Mouse (Mus musculus) liver, embryonic 12.5 days (tissue): ENCODE data around the gene Kctd20. TPM values are rescaled to one million over a fixed set of nuclear protein-coding genes. Genes with fewer than 3 reads are reported as not detected.
A peak's percentile ranks its signal among the peaks of the same experiment; 100 is the strongest.

Experiments used
- ATAC-seq: fragments of 200-750 bp; cut with Nextera tagmentation; 2 replicates; pipeline ENCODE4 v1.8.0; 2017; ENCODE audit warnings: moderate number of reproducible peaks, mild to moderate bottlenecking, moderate library complexity
- H3K27ac ChIP-seq: fragments of 300-500 bp; sonication (generic); 2 replicates; pipeline ENCODE4 v1.5.1; 2016; ENCODE audit warnings: mild to moderate bottlenecking
- H3K27me3 ChIP-seq: fragments of 300-500 bp; sonication (generic); replicated peaks from 2 replicates; pipeline ENCODE4 v1.6.1; 2016; ENCODE audit warnings: mild to moderate bottlenecking, moderate library complexity
- H3K36me3 ChIP-seq: fragments of 300-500 bp; sonication (generic); 2 replicates; pipeline ENCODE4 v1.6.1; 2016; ENCODE audit warnings: mild to moderate bottlenecking, moderate library complexity
- H3K4me1 ChIP-seq: fragments of 300-500 bp; sonication (generic); 2 replicates; pipeline ENCODE4 v1.6.1; 2016
- H3K4me2 ChIP-seq: fragments of 300-500 bp; sonication (generic); 2 replicates; pipeline ENCODE4 v1.6.1; 2016; ENCODE audit warnings: mild to moderate bottlenecking, moderate library complexity
- H3K4me3 ChIP-seq: fragments of 300-500 bp; sonication (generic); 2 replicates; pipeline ENCODE4 v1.5.1; 2016; ENCODE audit warnings: mild to moderate bottlenecking, moderate library complexity
- H3K9ac ChIP-seq: fragments of 300-500 bp; sonication (generic); 2 replicates; pipeline ENCODE4 v1.6.1; 2016; ENCODE audit warnings: mild to moderate bottlenecking, moderate library complexity
- H3K9me3 ChIP-seq: fragments of 300-500 bp; sonication (generic); replicated peaks from 2 replicates; pipeline ENCODE4 v1.6.1; 2016; ENCODE audit warnings: mild to moderate bottlenecking, moderate library complexity
- WGBS: fragments of 180-500 bp; shearing (Covaris S2); methylation state at CpG from one replicate; pipeline ENCODE4 v1.1.7; 2016; ENCODE audit not compliant: insufficient replicate concordance; 5-methylcytosine and 5-hydroxymethylcytosine counted together
- polyA plus RNA-seq: library from polyadenylated mRNA; unstranded; fragments of >200 nt; fragmentation: Nextera tagmentation; extraction: Ambion mirVana; gene quantifications from 2 replicates; pipeline ENCODE4 v1.2.1, GENCODE M21; 2016

Kctd20 gene
- polyA plus RNA-seq, 1 experiment from 2014 or later: 87.0 TPM

DNA sequence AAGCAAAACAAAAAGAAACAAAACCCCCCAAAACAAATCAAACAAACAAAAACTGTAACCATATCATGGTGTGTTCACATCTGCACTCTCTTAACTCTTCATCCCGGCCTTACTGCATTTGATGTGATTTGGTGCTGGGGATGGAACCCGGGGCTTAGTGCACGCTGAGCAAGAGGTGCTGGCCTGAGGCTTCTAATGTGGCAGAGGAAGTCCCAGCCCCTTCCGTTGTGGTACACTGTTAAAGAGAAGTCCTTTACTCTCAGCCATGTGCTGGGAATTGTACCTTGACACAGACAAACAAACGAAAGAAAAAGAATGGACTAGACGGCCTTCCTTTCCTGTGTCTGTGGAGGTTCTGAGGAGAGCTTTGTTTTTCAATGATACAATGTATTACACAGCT is 29.7 kb upstream of the Kctd20 start:
- Histone ChIP-seq H3K36me3 (no peaks in the 10 kb centered on the region), H3K9ac (0 out of 2 replicates have a peak overlapping the region, but pooled peaks have one; percentile 17), H3K4me1 (peaks cover 23% of the 10 kb centered on the region), H3K9me3 (no peaks in the 10 kb centered on the region), H3K27me3 (0 out of 2 replicates have a peak, but pooled peaks cover 13% of the 10 kb centered on the region), H3K4me2 (no peak overlapping the region), H3K27ac (no peak overlapping the region), H3K4me3 (no peak overlapping the region)
- WGBS: 23% methylated on average over 6 of the region's 6 CpGs
- no peak for ATAC-seq

DNA sequence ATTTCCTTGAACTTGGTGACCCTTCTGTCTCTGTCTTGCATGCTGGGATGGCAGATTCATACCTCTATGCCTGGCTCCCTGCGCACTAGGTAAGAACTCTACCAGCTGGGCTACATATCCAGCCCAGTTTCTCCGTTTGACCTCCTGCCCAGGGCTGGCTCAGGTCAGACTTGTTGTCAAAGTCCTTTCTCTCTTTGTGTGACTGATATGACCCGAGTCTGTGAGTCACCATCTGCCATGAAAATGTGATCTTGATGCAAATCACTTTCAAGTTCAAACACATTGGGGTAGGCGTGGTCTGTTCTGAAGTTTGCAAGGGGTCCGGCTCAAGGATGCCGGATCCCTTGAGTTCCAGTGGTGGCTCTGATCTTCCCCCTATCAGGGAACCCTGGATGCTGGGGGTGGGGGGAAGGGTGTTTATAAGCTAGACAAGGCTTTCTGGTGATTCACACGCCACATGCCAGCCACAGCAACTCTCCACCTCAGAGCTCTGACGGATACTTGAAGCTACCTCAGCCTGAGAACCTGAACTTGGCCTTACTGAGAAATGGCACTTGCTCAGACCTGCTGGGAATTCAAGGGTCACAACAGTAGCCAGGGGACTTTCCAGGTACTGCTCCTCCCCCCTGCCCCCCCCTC is 26.7 kb upstream of the Kctd20 start:
- Histone ChIP-seq H3K36me3 (no peaks in the 10 kb centered on the region), H3K4me3 (no peak overlapping the region), H3K9ac (no peak overlapping the region), H3K4me2 (no peak overlapping the region), H3K27me3 (0 out of 2 replicates have a peak, but pooled peaks cover 13% of the 10 kb centered on the region), H3K27ac (no peak overlapping the region), H3K9me3 (no peaks in the 10 kb centered on the region), H3K4me1 (peaks cover 52% of the 10 kb centered on the region)
- 72% methylated on average over 8 of the region's 8 CpGs for WGBS
- no peak for ATAC-seq

DNA sequence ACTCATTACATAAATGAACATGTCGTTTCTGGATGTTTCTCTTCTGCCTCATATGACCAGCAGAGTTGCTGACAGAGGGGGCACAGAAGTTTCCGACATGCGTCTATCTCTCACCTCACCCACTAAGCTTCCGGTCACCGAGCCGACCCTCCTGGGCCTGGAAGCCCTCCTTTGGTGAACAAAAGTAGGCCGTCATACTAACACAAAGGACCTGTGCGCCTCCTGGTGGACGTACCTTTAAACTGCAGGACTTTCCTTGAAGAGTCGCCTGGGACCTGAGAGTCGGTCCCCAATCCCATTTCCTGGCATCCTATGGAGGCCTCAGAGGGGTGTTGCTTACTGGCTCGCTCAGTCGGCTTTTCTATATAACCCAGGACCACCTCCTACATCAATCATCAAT is 25.4 kb upstream of the Kctd20 start:
- Histone ChIP-seq H3K4me1 (peaks cover 57% of the 10 kb centered on the region), H3K9me3 (no peaks in the 10 kb centered on the region), H3K36me3 (no peaks in the 10 kb centered on the region), H3K27ac (no peak overlapping the region), H3K27me3 (0 out of 2 replicates have a peak, but pooled peaks cover 6% of the 10 kb centered on the region), H3K4me2 (0 out of 2 replicates have a peak overlapping the region, but pooled peaks have one; percentile 2), H3K9ac (no peak overlapping the region), H3K4me3 (no peak overlapping the region)
- 12% methylated on average over 13 of the region's 13 CpGs for WGBS
- no peak for ATAC-seq

DNA sequence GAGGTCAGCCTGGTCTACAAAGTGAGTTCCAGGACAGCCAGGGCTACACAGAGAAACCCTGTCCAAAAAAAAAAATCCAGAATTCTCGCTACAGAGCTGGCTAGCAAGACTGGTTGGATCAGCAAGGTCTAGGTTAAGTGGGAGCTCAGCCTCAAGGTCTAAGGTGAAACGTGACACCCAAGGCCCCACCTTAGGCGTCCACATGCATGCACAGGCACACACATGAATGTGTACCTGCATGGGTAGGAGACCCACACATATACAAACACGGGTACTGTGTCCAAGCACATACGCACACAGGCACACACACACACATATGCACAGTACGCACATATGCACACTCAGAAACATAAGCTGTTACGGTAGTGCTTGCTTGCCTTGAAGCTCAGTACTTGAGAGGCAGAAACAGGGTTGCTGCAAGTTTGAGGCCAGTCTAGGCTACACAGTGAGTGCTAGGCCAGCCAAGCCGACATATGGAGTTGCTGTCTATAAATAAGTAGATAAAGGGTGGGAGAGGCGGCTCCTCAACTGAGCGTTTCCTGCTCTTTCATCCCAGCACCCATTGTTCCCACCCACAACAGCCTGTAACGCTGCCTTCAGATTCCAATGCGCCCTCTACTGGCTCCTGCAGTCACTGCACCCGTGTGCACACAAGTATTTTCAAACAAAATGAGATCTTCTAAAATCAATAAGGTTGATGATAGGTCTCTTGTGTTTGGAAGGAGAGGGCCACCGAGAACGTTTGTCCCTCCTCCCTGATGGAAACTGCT is 24.7 kb upstream of the Kctd20 start:
- H3K4me2 ChIP-seq: no peak overlapping the region

DNA sequence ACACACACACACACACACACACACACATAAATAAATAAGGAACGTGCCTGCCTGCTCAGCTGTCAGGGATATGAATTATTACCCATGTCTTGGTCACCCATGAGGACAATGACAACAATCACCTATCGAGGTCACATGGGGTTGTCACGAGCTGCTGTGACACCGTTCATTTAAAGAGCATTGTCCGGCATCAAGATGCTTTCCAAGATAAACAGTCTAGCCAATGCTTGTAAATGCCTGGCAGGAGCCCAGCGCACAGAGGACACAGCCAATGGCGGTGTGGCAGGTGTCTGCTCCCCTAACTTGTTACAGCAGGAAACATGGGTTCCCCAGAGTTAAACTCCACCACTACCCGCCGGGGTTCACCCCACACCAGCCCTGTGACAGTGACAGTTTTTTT is 23.7 kb upstream of the Kctd20 start:
- Histone ChIP-seq H3K4me3 (no peak overlapping the region), H3K9me3 (no peaks in the 10 kb centered on the region), H3K4me1 (peaks cover 63% of the 10 kb centered on the region), H3K4me2 (no peak overlapping the region), H3K27ac (peak overlapping the region; percentile 98), H3K27me3 (0 out of 2 replicates have a peak, but pooled peaks cover under 1% of the 10 kb centered on the region), H3K9ac (no peak overlapping the region), H3K36me3 (no peaks in the 10 kb centered on the region)
- no peak for ATAC-seq
- WGBS: 74% methylated on average over 9 of the region's 9 CpGs

More for the DNA sequence above, 24.7 kb upstream of the Kctd20 start:
- peaks cover 60% of the 10 kb centered on the region for H3K4me1 ChIP-seq
- H3K4me3 ChIP-seq: no peak overlapping the region
- WGBS: 34% methylated on average over 15 of the region's 15 CpGs
- peak overlapping the region; percentile 98 for H3K27ac ChIP-seq
- 0 out of 2 replicates have a peak, but pooled peaks cover 5% of the 10 kb centered on the region for H3K27me3 ChIP-seq
- H3K9me3 ChIP-seq: no peaks in the 10 kb centered on the region
- no peak overlapping the region for H3K9ac ChIP-seq
- no peaks in the 10 kb centered on the region for H3K36me3 ChIP-seq
- ATAC-seq: no peak

DNA sequence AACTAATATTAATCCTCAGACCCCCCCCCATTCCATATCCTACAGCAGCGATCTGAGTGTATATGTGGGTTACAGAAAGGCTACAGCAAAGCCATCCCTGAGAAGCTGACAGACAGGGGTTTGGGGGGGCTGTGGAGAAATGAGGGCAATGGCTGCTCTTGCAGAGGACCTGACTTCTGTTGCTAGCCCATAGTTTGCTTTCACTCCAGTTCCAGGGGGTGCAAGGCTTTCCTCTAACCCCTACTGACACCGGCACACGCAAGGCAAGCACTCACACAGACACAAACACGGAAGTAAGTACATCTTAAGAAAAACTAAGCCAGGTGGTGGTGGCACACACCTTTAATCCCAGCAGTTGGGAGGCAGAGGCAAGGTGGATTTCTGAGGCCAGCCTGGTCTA is 22.4 kb upstream of the Kctd20 start:
- H3K27ac ChIP-seq: peak overlapping the region; percentile 98

DNA sequence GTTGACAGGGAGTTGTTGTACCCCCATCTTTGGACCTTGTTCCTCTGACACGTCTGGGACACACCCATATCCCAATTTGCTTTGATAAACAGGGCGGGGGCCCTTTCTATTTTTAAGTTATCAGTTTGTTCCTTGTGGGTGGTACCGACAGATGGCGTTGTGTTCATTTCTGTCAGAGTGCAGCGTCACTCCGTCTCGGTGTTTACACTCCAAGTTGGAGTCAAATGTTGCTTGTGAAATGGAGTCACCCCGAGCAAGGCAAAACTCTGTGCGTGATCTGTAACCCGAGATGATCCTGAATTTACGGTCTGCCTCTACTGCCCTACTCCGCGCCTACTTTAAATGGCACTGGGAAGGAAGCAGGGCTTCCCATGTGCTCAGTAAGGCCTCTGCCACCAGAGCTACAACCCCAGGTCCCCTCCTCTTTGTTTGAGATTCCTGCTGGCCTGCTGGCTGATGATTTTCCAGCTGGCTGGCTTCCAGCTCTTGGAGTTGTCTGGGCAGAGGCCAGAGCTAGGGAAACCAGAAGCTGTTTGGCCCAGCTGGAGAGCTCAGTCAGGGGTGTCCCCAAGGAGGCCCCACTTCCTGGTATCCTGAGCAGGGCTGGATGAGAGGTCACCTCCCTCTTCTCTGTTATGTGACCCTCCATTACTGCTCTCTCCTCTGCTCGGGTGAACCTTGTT is 21.2 kb upstream of the Kctd20 start:
- Histone ChIP-seq H3K27me3 (no peaks in the 10 kb centered on the region), H3K27ac (peak overlapping the region; percentile 98), H3K4me3 (peak overlapping the region; percentile 28), H3K9ac (peak overlapping the region; percentile 79), H3K36me3 (no peaks in the 10 kb centered on the region), H3K4me1 (peaks cover 76% of the 10 kb centered on the region), H3K9me3 (no peaks in the 10 kb centered on the region), H3K4me2 (peak overlapping the region; percentile 71)
- ATAC-seq: peak; percentile 86
- 13% methylated on average over 14 of the region's 14 CpGs for WGBS

More for the DNA sequence above, 22.4 kb upstream of the Kctd20 start:
- H3K4me2 ChIP-seq: no peak overlapping the region
- no peaks in the 10 kb centered on the region for H3K27me3 ChIP-seq
- H3K4me3 ChIP-seq: no peak overlapping the region
- H3K9ac ChIP-seq: peak overlapping the region; percentile 79
- no peak for ATAC-seq
- H3K4me1 ChIP-seq: peaks cover 67% of the 10 kb centered on the region
- H3K9me3 ChIP-seq: no peaks in the 10 kb centered on the region
- 78% methylated on average over 4 of the region's 4 CpGs for WGBS
- H3K36me3 ChIP-seq: no peaks in the 10 kb centered on the region

DNA sequence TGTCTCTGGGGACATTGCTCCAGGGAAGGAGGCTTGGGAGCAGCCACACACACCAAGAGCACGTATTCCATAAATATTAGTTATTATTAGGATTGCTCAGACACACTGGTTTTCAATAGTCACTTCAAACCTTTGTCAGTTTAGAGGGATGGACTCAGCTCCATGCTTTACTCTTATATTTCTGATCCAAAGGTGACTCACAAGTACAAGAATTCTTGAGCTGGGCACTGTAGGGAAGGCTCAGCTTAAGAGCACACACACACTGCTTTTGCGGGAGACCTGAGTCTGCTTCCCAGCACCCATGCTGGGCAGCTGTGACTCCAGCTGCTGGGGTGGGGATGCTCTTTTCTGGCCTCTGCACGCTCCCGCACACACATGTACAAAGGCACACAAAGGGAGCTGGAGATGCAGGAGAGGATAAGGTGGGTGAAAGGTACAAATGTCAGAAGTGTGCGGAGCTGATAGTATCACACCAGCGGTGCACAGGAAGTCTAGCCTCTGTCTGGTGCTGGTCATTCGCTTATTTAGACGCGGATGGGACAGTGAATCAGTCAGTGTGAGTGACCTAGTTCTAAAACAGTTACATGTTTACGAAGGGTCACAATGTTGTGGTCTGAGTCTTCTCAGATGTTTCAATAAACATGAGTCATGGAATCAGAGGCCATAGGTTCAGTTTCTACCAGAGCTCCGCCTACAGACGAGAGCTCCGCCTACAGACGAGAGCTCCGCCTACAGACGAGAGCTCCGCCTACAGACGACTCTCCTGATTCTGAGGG is 20.1 kb upstream of the Kctd20 start:
- peak overlapping the region; percentile 98 for H3K27ac ChIP-seq
- 83% methylated on average over 18 of the region's 18 CpGs for WGBS
- H3K9ac ChIP-seq: peak overlapping the region; percentile 79
- H3K36me3 ChIP-seq: no peaks in the 10 kb centered on the region
- peak overlapping the region; percentile 3; the same call in 1 of the 2 replicates for H3K4me2 ChIP-seq
- H3K4me3 ChIP-seq: no peak overlapping the region
- peaks cover 81% of the 10 kb centered on the region for H3K4me1 ChIP-seq
- no peak for ATAC-seq
- no peaks in the 10 kb centered on the region for H3K27me3 ChIP-seq
- peaks cover 1% of the 10 kb centered on the region; the same call in 1 of the 2 replicates for H3K9me3 ChIP-seq

DNA sequence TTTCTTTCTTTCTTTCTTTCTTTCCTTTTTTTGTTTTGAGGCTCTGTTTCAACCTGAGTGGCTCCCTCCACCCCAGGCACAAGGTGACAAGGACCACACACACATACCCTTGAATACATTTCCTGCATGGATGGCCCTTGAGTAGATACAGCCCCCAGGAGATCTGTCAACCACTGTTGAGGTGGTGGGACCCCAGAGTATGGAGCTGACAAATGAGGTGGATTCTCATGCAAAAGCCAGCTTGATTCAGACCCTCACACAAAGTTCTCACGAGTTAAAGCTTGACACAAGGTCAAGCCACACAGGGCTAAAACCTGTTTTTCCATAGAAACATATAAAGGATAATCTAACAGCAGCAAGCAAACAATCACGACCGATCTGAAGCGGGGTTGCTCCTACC is 19.5 kb upstream of the Kctd20 start:
- H3K27ac ChIP-seq: peak overlapping the region; percentile 98; the same call in 1 of the 2 replicates
- H3K4me1 ChIP-seq: peaks cover 74% of the 10 kb centered on the region
- no peaks in the 10 kb centered on the region for H3K36me3 ChIP-seq
- WGBS: 81% methylated on average over 4 of the region's 4 CpGs
- H3K4me2 ChIP-seq: no peak overlapping the region
- H3K9ac ChIP-seq: no peak overlapping the region
- H3K4me3 ChIP-seq: no peak overlapping the region
- peaks cover 7% of the 10 kb centered on the region; the same call in 1 of the 2 replicates for H3K9me3 ChIP-seq
- no peaks in the 10 kb centered on the region for H3K27me3 ChIP-seq
- no peak for ATAC-seq

DNA sequence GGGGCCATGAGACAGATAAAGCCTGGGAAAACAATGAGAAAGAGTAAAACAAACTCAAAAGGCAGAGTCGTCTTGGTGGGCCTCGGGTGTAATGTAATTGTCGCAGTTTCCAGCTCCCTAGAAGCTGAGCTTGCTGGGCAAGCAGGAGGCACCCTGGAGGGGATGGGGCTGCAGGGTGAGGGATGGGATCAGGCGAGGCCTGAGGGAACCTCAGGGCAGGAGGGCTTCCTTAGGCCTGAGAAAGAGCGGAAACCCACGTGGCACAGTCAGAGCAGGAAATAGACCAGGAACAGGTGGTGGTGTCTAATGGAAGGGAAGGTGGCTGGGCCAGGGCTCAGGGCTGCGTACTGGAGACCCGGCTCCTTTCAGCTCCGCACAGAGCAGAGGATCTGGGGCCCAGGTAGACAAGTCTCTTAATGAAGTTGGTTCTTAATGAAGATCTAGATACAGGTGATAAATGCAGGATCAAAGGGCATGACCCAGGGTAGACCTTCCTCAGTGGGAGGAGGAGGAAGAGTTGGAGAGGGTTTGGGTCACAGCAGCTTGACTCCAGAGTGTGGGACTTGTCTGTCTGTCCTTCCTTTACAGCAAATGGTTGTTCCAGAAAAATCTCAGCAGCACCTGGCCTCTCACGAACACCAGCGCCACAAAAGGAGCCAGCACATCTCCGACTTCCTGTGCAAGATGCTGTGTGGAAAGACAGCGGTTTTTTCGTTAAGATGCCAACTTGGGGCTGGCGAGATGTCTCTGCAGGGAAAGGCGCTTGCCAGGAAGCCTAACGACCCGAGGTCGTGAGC is 17.4 kb upstream of the Kctd20 start:
- Histone ChIP-seq H3K4me2 (no peak overlapping the region), H3K9me3 (peaks cover 7% of the 10 kb centered on the region; the same call in 1 of the 2 replicates), H3K9ac (no peak overlapping the region), H3K36me3 (no peaks in the 10 kb centered on the region), H3K4me3 (no peak overlapping the region), H3K4me1 (peaks cover 55% of the 10 kb centered on the region), H3K27me3 (no peaks in the 10 kb centered on the region), H3K27ac (0 out of 2 replicates have a peak overlapping the region, but pooled peaks have one; percentile 49)
- WGBS: 71% methylated on average over 19 of the region's 19 CpGs
- no peak for ATAC-seq
